26 mouse cellular contexts compared by ENCODE assay signal in genomic region chr7:126697838-126698237, GRCm38 (mm10). TPM values are rescaled to one million over a fixed set of nuclear protein-coding genes. Genes with fewer than 3 reads are reported as not detected.
DNase-seq lines count a peak whose midpoint lies in the region; ATAC-seq and TF ChIP-seq lines count a peak whose summit lies in the region.
"Had no signal": no experiment of that assay in that cellular context is flagged by ENCODE, and none has a peak within 500 bp of the region (broad histone marks: within the 10 kb centered on the region; RNA-seq: fewer than 3 reads in every experiment).

No protein-coding gene starts in this region.

- H3K4me2 ChIP-seq in forebrain, embryonic 12.5 days, result no peak overlapping the region
- peak overlapping the region; percentile 97 for H3K4me2 ChIP-seq in liver, embryonic 13.5 days
- H3K4me2 ChIP-seq in stomach, postnatal 0 days (replicated peaks; ENCODE audit: low read depth), result no peak overlapping the region
- H3K4me2 ChIP-seq: hindbrain, embryonic 14.5 days; limb, embryonic 12.5 days; lung, embryonic 14.5 days had no signal

- no peak for TF ChIP-seq CTCF in stomach, postnatal 0 days (IDR thresholded peaks at IDR 0.05; ENCODE audit: low read depth)

- no peak for ATAC-seq in forebrain, embryonic 12.5 days (ENCODE audit: low FRiP score)
- ATAC-seq in megakaryocyte, adult 5-6 weeks (ENCODE audit: poor library complexity, severe bottlenecking), result no peak
- ATAC-seq in liver, embryonic 13.5 days (ENCODE audit: low read depth), result no peak
- no peak for ATAC-seq in stomach, postnatal 0 days (ENCODE audit: low FRiP score, low TSS enrichment)
- ATAC-seq: forebrain, embryonic 13.5 days; inflammation-experienced regulatory T-cells, adult 6 months; midbrain, embryonic 15.5 days had no signal

- no peak overlapping the region for H3K9ac ChIP-seq in forebrain, embryonic 12.5 days
- H3K9ac ChIP-seq in liver, embryonic 13.5 days, result no peak overlapping the region
- H3K9ac ChIP-seq in stomach, postnatal 0 days (ENCODE audit: low read length), result no peak overlapping the region
- H3K9ac ChIP-seq: forebrain, embryonic 13.5 days; hindbrain, embryonic 14.5 days; limb, embryonic 12.5 days; liver, embryonic 14.5 days; lung, embryonic 14.5 days; midbrain, embryonic 15.5 days had no signal

- WGBS in forebrain, embryonic 10.5 days, result 94% methylated on average over 8 of the region's 8 CpGs
- 98% methylated on average over 8 of the region's 8 CpGs for WGBS in forebrain, embryonic 12.5 days
- WGBS in liver, embryonic 13.5 days (ENCODE audit: insufficient replicate concordance), result 75% methylated on average over 8 of the region's 8 CpGs
- WGBS in stomach, postnatal 0 days, result 94% methylated on average over 8 of the region's 8 CpGs

- no peak overlapping the region for H3K27ac ChIP-seq in forebrain, embryonic 10.5 days
- no peak overlapping the region for H3K27ac ChIP-seq in forebrain, embryonic 12.5 days
- H3K27ac ChIP-seq in liver, embryonic 13.5 days, result no peak overlapping the region
- H3K27ac ChIP-seq in stomach, postnatal 0 days (replicated peaks), result no peak overlapping the region
- H3K27ac ChIP-seq: forebrain, embryonic 13.5 days; hindbrain, embryonic 14.5 days; layer of hippocampus, adult 2 months; left cerebral cortex, adult 2 months; limb, embryonic 12.5 days; liver, embryonic 14.5 days; midbrain, embryonic 15.5 days; neural tube, embryonic 13.5 days had no signal

- H3K9me3 ChIP-seq in forebrain, embryonic 10.5 days, result no peaks in the 10 kb centered on the region
- no peaks in the 10 kb centered on the region for H3K9me3 ChIP-seq in forebrain, embryonic 12.5 days
- no peaks in the 10 kb centered on the region for H3K9me3 ChIP-seq in megakaryocyte, embryonic 14.5 days
- H3K9me3 ChIP-seq in liver, embryonic 13.5 days (replicated peaks), result no peaks in the 10 kb centered on the region
- no peaks in the 10 kb centered on the region for H3K9me3 ChIP-seq in stomach, postnatal 0 days (ENCODE audit: control insufficient read depth, low read length)
- H3K9me3 ChIP-seq: forebrain, embryonic 13.5 days; limb, embryonic 12.5 days; midbrain, embryonic 15.5 days; neural tube, embryonic 13.5 days had no signal

- DNase-seq in forebrain, embryonic 10.5 days (ENCODE audit: extremely low spot score, low spot score), result no peak
- peak; percentile 61 for DNase-seq in CD4-positive helper T cell, adult 2 months (ENCODE audit: low read depth, low spot score)
- no peak for DNase-seq in liver, embryonic 13.5 days
- no peak for DNase-seq in stomach, postnatal 0 days (ENCODE audit: low spot score)
- DNase-seq: adrenal gland, postnatal 14 days; cerebellum, adult 18-20 months; cerebellum, postnatal 14 days; gastrocnemius, postnatal 10 days; heart, postnatal 36 days; kidney, adult 11 months; kidney, postnatal 36 days; lung, embryonic 14.5 days; right cerebral cortex, postnatal 4 days had no signal

- TF ChIP-seq EP300 in stomach, postnatal 0 days (optimal IDR thresholded peaks at IDR 0.05), result no peak

- peaks cover 30% of the 10 kb centered on the region for H3K36me3 ChIP-seq in forebrain, embryonic 10.5 days (replicated peaks)
- peaks cover 21% of the 10 kb centered on the region for H3K36me3 ChIP-seq in forebrain, embryonic 12.5 days (replicated peaks)
- H3K36me3 ChIP-seq in megakaryocyte, embryonic 14.5 days (replicated peaks; ENCODE audit: low read length), result peaks cover 66% of the 10 kb centered on the region
- peaks cover 36% of the 10 kb centered on the region; the same call in 1 of the 2 replicates for H3K36me3 ChIP-seq in liver, embryonic 13.5 days
- H3K36me3 ChIP-seq in stomach, postnatal 0 days (ENCODE audit: control insufficient read depth, insufficient read depth, low read length), result no peaks in the 10 kb centered on the region

- peaks cover 39% of the 10 kb centered on the region for H3K4me1 ChIP-seq in forebrain, embryonic 10.5 days
- peaks cover 44% of the 10 kb centered on the region for H3K4me1 ChIP-seq in forebrain, embryonic 12.5 days
- peaks cover 89% of the 10 kb centered on the region for H3K4me1 ChIP-seq in megakaryocyte, embryonic 14.5 days
- H3K4me1 ChIP-seq in liver, embryonic 13.5 days (replicated peaks), result peaks cover 71% of the 10 kb centered on the region
- no peaks in the 10 kb centered on the region; the same call in 1 of the 2 replicates for H3K4me1 ChIP-seq in stomach, postnatal 0 days (replicated peaks; ENCODE audit: control insufficient read depth, insufficient read depth)

- peak overlapping the region; percentile 79; the same call in 1 of the 2 replicates for H3K4me3 ChIP-seq in forebrain, embryonic 10.5 days
- no peak overlapping the region for H3K4me3 ChIP-seq in forebrain, embryonic 12.5 days (replicated peaks)
- H3K4me3 ChIP-seq in megakaryocyte, embryonic 14.5 days (replicated peaks), result peak overlapping the region; percentile 96
- H3K4me3 ChIP-seq in liver, embryonic 13.5 days (replicated peaks), result peak overlapping the region; percentile 91; the same call in 1 of the 2 replicates
- no peak overlapping the region for H3K4me3 ChIP-seq in stomach, postnatal 0 days (ENCODE audit: low read depth, low read length)
- H3K4me3 ChIP-seq: layer of hippocampus, adult 2 months; left cerebral cortex, adult 2 months; midbrain, embryonic 15.5 days had no signal

- peaks cover 12% of the 10 kb centered on the region for H3K27me3 ChIP-seq in forebrain, embryonic 10.5 days (ENCODE audit: poor library complexity, severe bottlenecking)
- peaks cover 9% of the 10 kb centered on the region; the same call in 1 of the 2 replicates for H3K27me3 ChIP-seq in forebrain, embryonic 12.5 days
- H3K27me3 ChIP-seq in megakaryocyte, embryonic 14.5 days (replicated peaks), result no peaks in the 10 kb centered on the region
- peaks cover 12% of the 10 kb centered on the region; the same call in 1 of the 2 replicates for H3K27me3 ChIP-seq in liver, embryonic 13.5 days
- H3K27me3 ChIP-seq in stomach, postnatal 0 days (ENCODE audit: control insufficient read depth, insufficient read depth, low read length), result no peaks in the 10 kb centered on the region
- H3K27me3 ChIP-seq: forebrain, embryonic 13.5 days; midbrain, embryonic 15.5 days; neural tube, embryonic 13.5 days had no signal

RNA-seq across cellular contexts. Expression of gene Slx1b, which starts 2.3 kb away (rescaled TPM):
- polyA plus RNA-seq in forebrain, embryonic 10.5 days (2016; fragmentation: Nextera tagmentation; extraction: Ambion mirVana), result 13.5 and 14.0 TPM in 2 replicates
- polyA plus RNA-seq in forebrain, embryonic 12.5 days (2016; fragmentation: Nextera tagmentation; extraction: Ambion mirVana), result 14.7 and 14.9 TPM in 2 replicates
- 7.3 and 9.7 TPM in 2 replicates for polyA plus RNA-seq in megakaryocyte, embryonic 14.5 days (2012; ENCODE audit: insufficient read depth, low replicate concordance)
- 4.1 and 6.0 TPM in 2 replicates for total RNA-seq in megakaryocyte, adult 5-6 weeks (2015)
- total RNA-seq in megakaryocyte, adult 5-6 weeks (2017), result 4.7 and 5.9 TPM in 2 replicates
- 3.6 and 4.2 TPM in 2 replicates for polyA plus RNA-seq in liver, embryonic 13.5 days (2015; fragmentation: Nextera tagmentation; extraction: Ambion mirVana)
- polyA plus RNA-seq in stomach, postnatal 0 days (2015; fragmentation: Nextera tagmentation; extraction: Ambion mirVana), result 6.1 and 6.2 TPM in 2 replicates

RNA-seq across cellular contexts. Expression of gene Bola2, which starts 2.6 kb away (rescaled TPM):
- 213 and 216 TPM in 2 replicates for polyA plus RNA-seq in forebrain, embryonic 10.5 days (2016; fragmentation: Nextera tagmentation; extraction: Ambion mirVana)
- 146 and 157 TPM in 2 replicates for polyA plus RNA-seq in forebrain, embryonic 12.5 days (2016; fragmentation: Nextera tagmentation; extraction: Ambion mirVana)
- polyA plus RNA-seq in megakaryocyte, embryonic 14.5 days (2012; ENCODE audit: insufficient read depth, low replicate concordance), result 185 and 696 TPM in 2 replicates
- 49.8 and 60.5 TPM in 2 replicates for total RNA-seq in megakaryocyte, adult 5-6 weeks (2015)
- 106 and 161 TPM in 2 replicates for total RNA-seq in megakaryocyte, adult 5-6 weeks (2017)
- 113 and 128 TPM in 2 replicates for polyA plus RNA-seq in liver, embryonic 13.5 days (2015; fragmentation: Nextera tagmentation; extraction: Ambion mirVana)
- 92.3 and 93.4 TPM in 2 replicates for polyA plus RNA-seq in stomach, postnatal 0 days (2015; fragmentation: Nextera tagmentation; extraction: Ambion mirVana)

RNA-seq across cellular contexts. Expression of gene Coro1a, which starts 9.7 kb away (rescaled TPM):
- 33.6 and 40.3 TPM in 2 replicates for polyA plus RNA-seq in forebrain, embryonic 10.5 days (2016; fragmentation: Nextera tagmentation; extraction: Ambion mirVana)
- polyA plus RNA-seq in forebrain, embryonic 12.5 days (2016; fragmentation: Nextera tagmentation; extraction: Ambion mirVana), result 49.1 and 51.0 TPM in 2 replicates
- polyA plus RNA-seq in megakaryocyte, embryonic 14.5 days (2012; ENCODE audit: insufficient read depth, low replicate concordance), result 1,070 and 1,578 TPM in 2 replicates
- total RNA-seq in megakaryocyte, adult 5-6 weeks (2015), result 1,020 and 1,059 TPM in 2 replicates
- 1,317 and 1,554 TPM in 2 replicates for total RNA-seq in megakaryocyte, adult 5-6 weeks (2017)
- 73.1 and 78.7 TPM in 2 replicates for polyA plus RNA-seq in liver, embryonic 13.5 days (2015; fragmentation: Nextera tagmentation; extraction: Ambion mirVana)
- 15.7 and 16.9 TPM in 2 replicates for polyA plus RNA-seq in stomach, postnatal 0 days (2015; fragmentation: Nextera tagmentation; extraction: Ambion mirVana)

RNA-seq across cellular contexts. Expression of gene Sult1a1, which starts 21.6 kb away (rescaled TPM):
- 0.16 and 0.40 TPM in 2 replicates for polyA plus RNA-seq in forebrain, embryonic 10.5 days (2016; fragmentation: Nextera tagmentation; extraction: Ambion mirVana)
- 0.42 and 0.54 TPM in 2 replicates for polyA plus RNA-seq in forebrain, embryonic 12.5 days (2016; fragmentation: Nextera tagmentation; extraction: Ambion mirVana)
- 0.87 and 3.0 TPM in 2 replicates for polyA plus RNA-seq in megakaryocyte, embryonic 14.5 days (2012; ENCODE audit: insufficient read depth, low replicate concordance)
- total RNA-seq in megakaryocyte, adult 5-6 weeks (2015), result 4.8 and 6.6 TPM in 2 replicates
- 6.6 and 6.9 TPM in 2 replicates for total RNA-seq in megakaryocyte, adult 5-6 weeks (2017)
- 1.8 and 2.0 TPM in 2 replicates for polyA plus RNA-seq in liver, embryonic 13.5 days (2015; fragmentation: Nextera tagmentation; extraction: Ambion mirVana)
- 10.9 and 12.4 TPM in 2 replicates for polyA plus RNA-seq in stomach, postnatal 0 days (2015; fragmentation: Nextera tagmentation; extraction: Ambion mirVana)
- polyA plus RNA-seq: erythroblast, embryonic 14.5 days had no signal

RNA-seq across cellular contexts. Expression of gene Sgf29, which starts 48.7 kb away (rescaled TPM):
- polyA plus RNA-seq in forebrain, embryonic 10.5 days (2016; fragmentation: Nextera tagmentation; extraction: Ambion mirVana), result 61.1 and 64.5 TPM in 2 replicates
- 39.4 and 51.2 TPM in 2 replicates for polyA plus RNA-seq in forebrain, embryonic 12.5 days (2016; fragmentation: Nextera tagmentation; extraction: Ambion mirVana)
- polyA plus RNA-seq in megakaryocyte, embryonic 14.5 days (2012; ENCODE audit: insufficient read depth, low replicate concordance), result 31.0 and 69.1 TPM in 2 replicates
- 42.1 and 55.6 TPM in 2 replicates for total RNA-seq in megakaryocyte, adult 5-6 weeks (2015)
- total RNA-seq in megakaryocyte, adult 5-6 weeks (2017), result 27.3 and 35.5 TPM in 2 replicates
- 34.7 and 36.8 TPM in 2 replicates for polyA plus RNA-seq in liver, embryonic 13.5 days (2015; fragmentation: Nextera tagmentation; extraction: Ambion mirVana)
- polyA plus RNA-seq in stomach, postnatal 0 days (2015; fragmentation: Nextera tagmentation; extraction: Ambion mirVana), result 28.6 and 28.9 TPM in 2 replicates

Comparison
In these comparisons a context has a peak if more than half of its experiments do, and no peak if none do; other contexts are left out.
1. H3K4me3 ChIP-seq: peak in forebrain, embryonic 10.5 days (single experiment), megakaryocyte, embryonic 14.5 days (single experiment) and liver, embryonic 13.5 days (single experiment); none in forebrain, embryonic 12.5 days (single experiment) and stomach, postnatal 0 days (single experiment).
2. RNA of gene Coro1a, which starts 9.7 kb away (polyA plus RNA-seq): 1,070 to 1,578 TPM in megakaryocyte, embryonic 14.5 days; 73.1 to 78.7 TPM in liver, embryonic 13.5 days, 49.1 to 51.0 TPM in forebrain, embryonic 12.5 days, 33.6 to 40.3 TPM in forebrain, embryonic 10.5 days and 15.7 to 16.9 TPM in stomach, postnatal 0 days; every median in the first group is over 10 times any median in the second.